Mouse (Mus musculus): ENCODE results near the gene Fhl1. TPM values are rescaled to one million over a fixed set of nuclear protein-coding genes. Genes with fewer than 3 reads are reported as not detected.

Fhl1 gene
- 10 to 100 TPM; 73.1 to 79.4 TPM for total RNA-seq (2021)
- long read RNA-seq, transcript Fhl1-206 (7 exons, 1,203 nt): minor isoform, 8 of 45 reads
- long read RNA-seq, transcript Fhl1-201 (7 exons, 2,356 nt): major isoform, 15 of 45 reads
- long read RNA-seq, transcript Fhl1-203 (8 exons, 2,770 nt): minor isoform, 5 of 45 reads
- long read RNA-seq, partial matches to known transcripts: 6 of 45 reads
- long read RNA-seq, other reads (novel, unspliced or antisense): 11 of 45 reads

DNA sequence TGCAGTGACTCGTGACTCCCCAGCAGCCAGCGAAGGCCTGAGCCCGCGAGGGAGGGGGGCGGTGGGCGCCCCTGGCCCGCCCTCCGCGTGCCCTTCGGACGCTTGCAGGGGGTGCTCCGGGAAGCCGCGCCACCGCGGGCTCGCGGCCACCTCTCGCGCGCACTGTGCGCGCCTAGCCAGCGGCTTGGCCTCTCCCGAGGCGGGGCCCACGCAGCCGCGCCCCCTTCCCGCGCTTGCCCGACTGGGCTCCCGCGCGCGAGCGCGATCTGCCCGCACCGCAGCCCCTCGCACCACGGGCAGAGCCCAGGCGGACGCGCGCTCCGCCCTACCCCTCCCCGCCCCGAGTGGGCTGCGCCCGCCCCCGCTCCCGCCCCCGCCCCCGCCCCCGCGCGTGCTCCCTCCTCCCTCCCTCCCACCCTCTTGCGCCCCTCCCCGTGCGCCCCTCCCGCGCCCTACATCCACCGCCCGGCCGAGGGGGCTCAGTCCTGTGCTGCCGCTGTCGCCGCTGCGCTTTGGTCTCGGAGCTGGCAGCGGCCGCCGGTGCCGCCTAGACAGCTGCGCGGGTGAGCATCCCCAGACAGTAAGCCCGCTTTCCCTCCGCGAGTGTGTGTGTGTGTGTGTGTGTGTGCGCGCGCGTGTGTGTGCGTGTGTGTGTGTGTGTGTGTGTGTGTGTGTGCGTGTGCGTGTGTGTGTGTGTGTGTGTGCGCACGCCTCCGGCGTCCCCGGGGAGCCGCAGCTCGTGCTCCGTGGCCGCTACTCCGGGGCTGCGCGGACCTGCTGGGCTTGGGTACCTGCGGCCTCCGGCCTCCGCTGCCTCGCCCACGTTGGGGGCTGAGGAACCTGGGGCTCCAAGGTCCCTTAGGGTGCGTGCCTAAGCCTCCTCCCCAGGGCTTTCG is at the start of gene Fhl1:
Fhl1 (plus strand) TSS at position 482 of the 896 bp plus-strand sequence.
- peak; percentile 36 to 47 for DNase-seq (ENCODE audit: low spot score in 2 of 2)

DNA sequence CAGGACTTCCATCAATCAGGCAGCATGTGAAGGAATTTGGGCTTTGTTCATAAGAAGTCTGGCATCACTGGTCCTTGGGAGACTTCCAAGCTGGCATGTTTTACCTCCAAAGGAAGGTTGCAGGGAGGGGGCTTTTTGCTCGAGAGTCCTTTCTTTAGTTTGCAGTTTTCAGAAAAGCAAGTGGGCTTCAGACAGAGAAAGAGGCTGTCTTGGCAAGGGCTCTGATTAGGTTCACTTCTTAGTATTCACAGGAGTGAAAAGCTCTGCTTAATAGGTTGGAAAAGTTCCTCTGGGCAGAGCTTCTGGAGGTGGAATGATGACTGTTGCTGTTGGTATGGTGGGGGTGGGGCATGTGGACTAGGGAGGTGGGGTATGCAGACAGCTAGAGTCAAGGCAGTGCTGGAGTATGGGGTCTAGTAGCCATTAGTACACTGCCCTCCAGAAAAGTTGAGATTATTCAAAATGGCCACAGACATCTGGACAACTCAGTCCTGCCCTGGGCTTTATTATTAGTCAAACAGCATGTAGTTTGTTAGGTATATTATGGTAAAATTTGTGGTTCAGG is 49.3 kb upstream of the Fhl1 start:
- DNase-seq (ENCODE audit: low spot score in 2 of 2): no peak

DNA sequence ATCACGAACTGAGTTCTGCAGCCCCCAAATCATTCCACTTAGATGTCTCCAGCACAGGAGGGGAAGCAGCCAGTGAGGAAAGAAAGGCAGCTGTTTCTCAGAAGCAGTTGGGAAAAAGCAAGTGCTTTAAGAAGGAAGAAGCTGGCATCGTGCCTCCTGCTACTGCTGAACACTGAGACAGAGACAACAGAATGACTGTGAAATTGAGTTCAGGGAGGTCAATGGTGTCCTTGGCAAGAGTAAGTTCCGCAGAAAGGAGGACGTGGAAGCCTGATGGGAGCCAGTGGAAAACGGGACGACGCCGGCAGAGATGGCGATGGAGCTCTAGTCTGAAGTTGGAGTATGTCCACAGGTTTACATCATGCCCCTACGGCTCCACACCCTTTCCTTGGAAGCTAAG is 48.1 kb upstream of the Fhl1 start:
- DNase-seq (ENCODE audit: low spot score in 2 of 2): no peak

DNA sequence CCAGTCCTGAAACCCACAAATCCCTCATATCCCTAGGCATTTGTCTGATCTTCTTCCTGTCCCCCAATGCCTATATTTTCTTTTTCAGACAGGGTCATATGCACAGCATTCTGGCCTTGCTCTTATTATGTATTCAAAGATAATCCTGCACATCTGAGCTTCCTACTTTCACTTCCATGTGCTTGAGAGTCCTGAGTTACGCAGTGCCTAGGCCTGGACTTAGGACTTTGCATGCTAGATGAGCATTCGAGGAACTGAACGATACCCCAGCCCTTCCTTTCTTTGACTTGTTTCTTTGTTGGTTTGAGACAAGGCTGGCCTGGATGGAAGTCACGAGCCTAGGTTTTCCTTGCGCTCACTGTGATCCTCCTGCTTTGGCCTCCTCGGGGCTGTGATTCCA is 39.0 kb upstream of the Fhl1 start:
- no peak for DNase-seq (ENCODE audit: low spot score in 2 of 2)

DNA sequence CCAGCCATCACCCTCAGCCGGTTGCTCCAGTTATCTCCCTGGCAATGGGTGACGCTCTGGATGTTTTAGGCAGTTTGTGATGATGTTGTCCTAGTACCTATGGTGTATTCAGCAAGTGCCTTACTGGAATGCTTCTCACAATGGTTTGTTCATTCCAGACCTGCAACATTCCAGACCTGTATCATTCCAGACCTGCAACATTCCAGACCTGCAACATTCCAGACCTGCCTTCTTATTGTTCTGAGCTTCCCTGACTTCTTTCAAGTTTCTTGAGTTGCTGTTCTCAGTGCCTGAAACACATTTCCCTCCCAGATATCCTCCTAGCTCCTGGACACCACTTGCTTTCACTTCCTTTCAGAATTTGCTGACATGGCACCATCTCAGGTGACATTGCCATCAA is 37.0 kb upstream of the Fhl1 start:
- DNase-seq (ENCODE audit: low spot score in 2 of 2): no peak

DNA sequence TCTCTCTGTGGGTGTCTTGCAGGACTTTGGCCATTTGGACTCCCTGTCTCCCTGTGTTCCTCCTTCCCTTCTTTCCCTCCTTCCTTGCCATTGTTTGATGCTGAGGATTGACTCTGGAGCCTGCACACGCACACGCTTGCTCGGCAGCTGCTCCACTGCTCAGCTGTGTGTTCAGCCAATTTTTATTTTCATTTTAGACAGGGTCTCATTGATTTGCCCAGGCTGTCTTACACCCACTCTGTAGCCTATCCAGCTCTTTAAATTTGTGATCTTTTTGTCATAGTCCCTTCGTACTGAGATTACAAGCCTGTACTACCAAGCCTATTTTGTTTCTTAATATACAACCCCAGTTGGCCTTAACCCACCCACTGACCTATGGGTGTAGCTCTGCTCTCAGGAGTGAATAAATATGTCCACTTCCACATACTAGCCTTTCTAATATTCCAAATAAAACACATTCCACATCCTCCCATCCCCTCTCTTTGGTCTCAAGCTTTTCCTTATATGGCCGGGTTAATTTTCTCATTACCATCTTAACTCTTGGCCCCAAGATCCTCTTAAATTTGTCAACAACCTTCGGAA is 34.3 kb upstream of the Fhl1 start:
- DNase-seq (ENCODE audit: low spot score in 2 of 2): no peak

DNA sequence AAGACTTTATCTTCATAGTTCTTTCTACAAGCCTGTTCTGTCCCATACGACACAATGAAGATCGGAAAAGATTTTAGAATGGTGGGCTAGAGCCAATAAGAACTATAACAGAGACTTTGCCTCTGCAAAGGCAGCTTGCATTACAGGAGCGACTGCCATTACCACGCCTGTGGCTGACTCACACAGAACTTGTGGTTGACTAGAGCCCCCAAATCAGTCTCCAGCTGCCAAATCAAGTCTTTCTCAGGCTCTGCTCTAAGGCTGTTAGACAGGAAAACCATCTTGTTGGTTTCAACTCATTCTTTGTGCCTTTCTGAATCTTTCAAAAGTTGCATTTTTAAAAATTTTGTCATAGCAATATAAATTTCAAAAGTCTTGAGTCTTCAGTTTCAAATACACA is 33.7 kb upstream of the Fhl1 start:
- no peak for DNase-seq (ENCODE audit: low spot score in 2 of 2)

DNA sequence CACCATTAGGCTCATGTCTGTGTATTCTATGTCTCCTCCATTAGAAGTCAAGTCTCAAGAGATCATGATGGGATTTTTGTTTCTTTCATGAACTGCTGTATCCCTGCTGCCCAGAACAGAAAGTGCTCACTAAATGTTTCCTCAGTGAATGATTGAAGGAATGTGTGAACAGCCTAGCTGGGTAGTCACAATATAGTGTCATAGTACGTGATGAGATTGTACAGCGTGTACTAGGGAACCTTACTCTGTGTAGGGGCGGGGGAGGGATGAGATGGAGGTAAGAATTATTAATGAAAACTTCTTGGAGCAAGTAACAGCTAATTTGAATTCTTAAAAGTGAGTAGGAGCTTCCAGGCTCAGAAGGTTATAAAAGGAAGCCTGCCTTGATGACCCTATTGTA is 30.3 kb upstream of the Fhl1 start:
- no peak for DNase-seq (ENCODE audit: low spot score in 2 of 2)

DNA sequence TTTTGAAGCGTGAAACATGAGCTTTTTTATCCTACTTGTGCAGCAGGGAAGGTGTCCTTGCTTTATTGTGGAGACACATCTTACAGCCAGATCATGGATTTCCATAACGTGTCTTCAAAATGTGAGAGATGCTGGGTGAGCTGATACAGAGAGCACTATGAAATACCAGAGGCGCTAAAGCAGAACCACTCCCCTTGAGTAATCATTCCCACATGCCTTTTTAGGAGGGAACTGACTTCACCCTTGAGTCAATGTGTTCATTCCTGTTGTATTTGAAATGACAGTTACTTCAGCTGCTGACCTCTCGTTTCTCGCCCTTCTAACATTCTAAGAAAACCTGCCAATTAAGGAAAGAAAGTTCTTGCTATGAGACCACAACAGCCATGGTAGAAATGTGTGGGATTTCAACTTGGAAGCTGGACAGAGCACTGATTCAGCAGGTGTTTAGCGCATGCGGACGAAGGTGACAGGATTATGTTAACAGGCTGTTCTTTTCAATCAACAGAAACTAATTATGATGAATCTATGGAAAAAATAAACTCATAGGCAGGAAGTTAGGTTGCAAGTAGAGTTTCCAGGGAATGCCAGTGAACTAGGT is 27.5 kb upstream of the Fhl1 start:
- no peak for DNase-seq (ENCODE audit: low spot score in 2 of 2)

DNA sequence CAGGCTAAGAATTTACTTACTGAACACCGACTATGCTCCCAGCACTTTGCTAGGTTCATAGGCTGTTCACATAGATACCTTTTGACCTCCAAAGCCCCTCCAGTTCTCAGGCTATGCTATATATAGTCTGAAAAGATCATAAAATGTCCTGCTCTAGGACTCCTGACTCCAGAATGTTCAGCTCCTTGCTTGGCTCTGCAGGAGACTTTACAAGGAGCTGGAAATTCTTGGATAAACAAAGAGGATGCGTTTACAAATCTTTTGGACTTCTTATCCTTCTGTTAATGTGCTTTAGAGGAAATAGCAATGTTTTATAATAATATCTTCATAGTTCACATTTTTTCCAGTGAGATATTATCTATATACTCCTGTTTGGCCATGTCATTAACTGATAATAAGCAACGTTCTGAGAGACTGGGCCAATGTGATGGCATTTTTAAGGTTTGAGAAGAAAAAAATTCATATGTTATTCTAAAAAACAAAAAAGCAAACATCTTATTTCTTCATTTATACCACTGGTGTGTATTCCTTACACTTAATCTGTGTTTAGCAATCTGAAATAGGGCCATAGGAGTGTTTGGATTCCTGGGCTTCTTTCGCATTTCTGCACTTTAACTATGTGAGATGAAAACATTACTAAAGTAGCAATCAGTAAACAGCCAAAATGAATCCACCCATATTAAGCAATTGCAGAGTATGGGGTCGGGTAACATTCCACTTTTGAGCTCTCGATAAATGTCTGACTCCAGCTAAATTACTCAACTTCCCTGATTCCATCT is 22.8 kb upstream of the Fhl1 start:
- no peak for DNase-seq (ENCODE audit: low spot score in 2 of 2)

DNA sequence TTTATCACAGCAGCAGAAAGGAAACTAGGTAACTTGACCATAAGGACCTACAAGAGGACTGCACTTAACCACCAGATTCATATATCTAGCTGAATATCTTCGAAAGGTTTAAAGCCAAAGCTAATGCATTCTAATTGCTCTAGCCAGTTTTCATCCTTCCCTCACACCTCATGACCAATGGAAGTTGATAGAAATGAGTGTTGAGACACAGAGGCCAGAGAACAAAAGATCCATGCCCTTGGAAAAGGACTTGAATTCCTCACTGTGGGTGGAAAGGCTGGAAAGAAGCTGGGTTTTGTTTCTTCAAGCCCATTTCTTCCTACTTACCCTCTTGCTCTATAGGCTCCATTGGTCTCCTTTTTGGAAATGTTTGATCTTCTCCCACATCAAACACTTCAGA is 21.1 kb upstream of the Fhl1 start:
- DNase-seq (ENCODE audit: low spot score in 2 of 2): no peak

DNA sequence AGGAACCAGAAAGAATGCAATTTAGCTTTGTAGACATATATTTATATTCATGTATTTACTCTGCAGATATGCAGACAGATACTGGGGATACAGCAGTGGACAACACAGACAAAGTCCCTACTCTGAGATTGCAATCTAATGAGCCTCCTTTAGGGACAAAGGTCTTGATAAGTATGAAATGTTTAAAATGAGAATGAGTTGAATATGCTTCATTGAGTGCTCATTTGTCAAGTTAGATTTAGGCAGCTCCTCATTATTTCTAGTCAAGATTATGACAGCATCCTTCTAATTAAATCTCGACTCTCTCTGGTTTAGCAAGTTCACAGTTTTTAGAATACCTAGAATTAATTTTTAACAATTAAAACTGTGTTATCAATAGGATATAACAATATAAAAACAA is 18.9 kb upstream of the Fhl1 start:
- DNase-seq (ENCODE audit: low spot score in 2 of 2): no peak

DNA sequence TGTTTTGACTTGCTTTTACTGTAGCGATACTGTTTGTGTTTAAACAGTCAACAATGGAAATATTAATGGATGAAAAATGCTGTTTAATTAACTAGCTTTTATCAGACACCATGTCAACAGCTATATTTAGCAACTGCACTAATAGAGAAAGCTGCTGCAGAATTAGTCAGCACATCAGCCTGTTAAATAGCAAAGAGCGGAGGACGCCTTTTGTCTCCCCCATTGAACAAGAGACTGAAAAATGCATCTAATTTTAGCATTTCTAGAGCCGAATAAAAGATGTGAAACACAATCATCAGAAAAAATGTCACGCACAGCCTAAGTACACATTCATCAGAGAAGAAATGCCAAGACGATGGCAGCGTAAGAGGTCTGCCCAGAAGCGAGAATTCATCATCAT is 9.0 kb upstream of the Fhl1 start:
- peak in 1 of 2 experiments; percentile 5 for DNase-seq (ENCODE audit: low spot score in 2 of 2)

DNA sequence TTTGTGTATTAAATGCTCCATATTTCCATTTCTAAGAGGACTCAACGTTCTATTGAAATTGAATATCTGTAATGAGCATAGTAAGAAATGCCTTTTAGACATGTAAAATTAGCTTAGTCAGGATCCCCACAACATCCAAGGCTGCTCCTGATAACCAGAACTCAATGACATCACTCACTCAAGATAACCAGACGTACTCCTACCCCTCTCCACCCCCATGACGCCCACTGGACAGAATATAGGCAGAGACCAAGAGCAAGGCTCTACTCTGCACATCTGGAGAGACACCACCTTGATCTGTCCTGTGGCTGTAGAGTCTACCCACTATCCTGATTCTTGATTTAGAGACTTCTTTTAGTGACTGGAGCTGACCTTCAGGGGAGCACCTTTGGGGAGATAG is 3.1 kb upstream of the Fhl1 start:
- no peak for DNase-seq (ENCODE audit: low spot score in 2 of 2)

DNA sequence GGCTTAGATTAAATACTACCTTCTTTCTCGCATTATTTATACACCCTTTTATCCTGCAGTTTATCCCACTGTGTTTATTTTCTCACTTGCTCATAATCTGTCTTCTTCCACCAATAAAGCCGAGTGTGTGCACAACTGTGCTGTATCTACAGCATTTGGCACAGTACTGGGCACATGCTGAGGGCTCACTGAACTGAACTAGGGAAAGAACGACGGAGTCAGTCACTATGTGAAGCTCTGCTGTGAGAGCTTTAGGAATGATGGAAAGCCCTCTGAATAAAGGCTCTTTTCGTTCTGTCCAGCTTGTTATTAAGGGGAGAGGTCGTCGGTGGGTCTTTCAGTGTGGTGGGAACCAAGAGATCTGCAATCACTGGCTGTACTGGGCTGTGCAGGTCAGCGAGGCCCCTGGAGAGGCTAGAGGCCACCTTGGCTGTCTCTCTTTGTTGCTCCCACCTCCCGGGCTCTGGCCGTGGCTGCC is 720 bp upstream of the Fhl1 start:
- DNase-seq (ENCODE audit: low spot score in 2 of 2): no peak

DNA sequence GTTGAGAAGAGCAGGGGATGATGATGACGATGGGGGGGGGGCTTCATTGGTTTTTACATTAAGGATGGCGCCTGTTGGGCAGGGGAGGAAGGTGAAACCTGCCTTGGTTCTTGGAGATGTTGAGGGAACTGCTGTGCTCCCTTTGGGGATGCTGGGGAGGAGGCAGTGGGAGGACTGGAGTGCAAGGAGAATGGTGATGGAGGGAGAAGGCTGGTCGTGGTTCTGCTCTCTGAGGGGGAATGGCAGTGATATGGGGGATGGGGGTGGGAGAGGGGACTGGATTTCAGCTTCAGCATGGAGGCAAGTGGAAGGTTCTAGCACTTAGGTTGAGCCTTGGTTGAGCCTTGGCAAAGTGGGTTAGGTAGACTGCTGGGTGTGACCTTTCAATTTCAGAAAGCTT is 814 bp downstream of the Fhl1 start:
- DNase-seq (ENCODE audit: low spot score in 2 of 2): no peak

DNA sequence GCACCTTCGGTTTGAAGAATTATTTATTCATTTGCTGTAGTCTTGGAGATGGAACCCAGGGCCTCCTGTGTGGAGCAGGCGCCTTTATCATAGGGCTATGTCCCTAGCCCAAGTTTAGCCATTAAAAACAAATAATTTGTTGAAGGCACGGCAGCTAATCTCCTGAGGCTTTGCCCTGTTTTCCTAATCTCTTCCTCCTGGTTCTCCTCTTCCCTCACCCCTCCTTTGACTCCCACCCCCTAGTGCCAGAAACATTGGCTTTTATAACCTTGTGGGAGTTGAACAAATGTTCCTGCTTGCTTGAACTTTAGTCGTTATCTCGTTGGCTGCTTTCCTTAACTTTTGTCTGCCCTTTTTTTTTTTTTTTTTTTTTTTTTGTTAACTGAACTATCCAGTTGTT is 2.8 kb downstream of the Fhl1 start:
- DNase-seq (ENCODE audit: low spot score in 2 of 2): no peak

DNA sequence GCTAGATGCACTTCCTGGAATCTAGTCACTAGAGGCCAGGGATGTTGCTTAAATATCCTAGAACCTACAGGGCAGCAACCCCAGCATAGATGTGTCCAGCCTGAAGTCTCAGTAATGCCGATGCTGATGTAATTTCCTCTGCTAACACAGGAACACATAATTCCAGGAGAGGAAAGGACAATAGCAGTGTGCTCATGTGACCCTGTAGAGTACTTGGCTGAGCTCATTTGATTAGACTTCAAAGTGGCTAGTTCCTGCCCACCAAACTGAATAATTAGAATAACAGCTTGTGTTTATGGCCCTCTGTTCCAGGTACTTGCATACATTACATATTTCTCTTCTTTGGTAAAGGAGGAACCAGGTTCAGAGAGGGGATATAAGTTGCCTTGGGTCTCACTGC is 4.6 kb downstream of the Fhl1 start:
- no peak for DNase-seq (ENCODE audit: low spot score in 2 of 2)

DNA sequence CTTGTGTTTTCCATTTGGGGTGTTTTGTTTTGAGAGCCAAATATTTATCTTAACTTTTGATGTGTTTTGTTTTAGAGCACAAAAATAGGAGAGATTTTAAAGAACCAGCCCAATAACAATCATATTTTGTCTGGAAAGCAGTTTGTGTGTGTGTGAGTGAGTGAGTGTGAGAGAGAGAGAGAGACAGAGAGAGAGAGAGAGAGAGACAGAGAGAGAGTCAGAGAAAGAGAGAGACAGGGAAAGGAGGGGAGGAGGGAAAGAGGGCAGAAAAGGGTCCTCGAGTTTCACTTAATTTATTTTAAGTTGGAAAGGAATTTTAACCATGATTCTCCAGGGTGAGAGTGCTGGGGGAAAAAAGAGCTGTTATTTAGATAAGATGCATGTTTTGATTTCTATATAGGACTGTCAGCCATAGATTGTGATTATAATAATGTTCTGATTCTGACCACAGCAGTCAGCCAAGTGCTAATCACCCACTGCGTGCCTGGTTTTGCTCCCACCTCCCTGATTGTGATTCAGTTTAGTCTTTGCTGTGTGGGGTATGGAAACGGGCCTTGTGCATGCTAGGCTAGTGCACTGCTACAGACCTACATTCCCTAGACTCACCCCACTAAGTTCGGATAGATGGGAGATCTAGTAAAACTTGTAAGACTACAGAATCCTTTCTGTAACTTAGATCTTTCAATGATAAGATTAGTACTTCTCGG is 6.4 kb downstream of the Fhl1 start:
- DNase-seq (ENCODE audit: low spot score in 2 of 2): no peak

DNA sequence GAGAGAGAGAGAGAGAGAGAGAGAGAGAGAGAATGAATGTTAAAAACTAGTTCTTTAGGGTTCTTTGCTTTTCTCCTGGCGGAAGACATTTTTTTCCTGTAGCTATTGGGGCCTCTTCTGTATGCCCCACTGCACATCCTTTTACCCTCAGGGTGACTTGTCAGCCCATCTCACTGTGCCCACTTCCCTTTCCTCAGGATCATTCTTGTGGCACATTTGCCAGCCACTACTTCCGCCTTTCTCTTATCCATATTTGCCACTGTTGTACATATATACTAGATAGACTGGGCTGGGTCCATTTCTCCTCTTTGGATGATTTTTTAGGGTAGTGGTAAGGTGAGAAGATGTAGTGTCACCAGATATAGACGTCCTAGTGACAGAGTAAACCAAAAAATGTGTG is 9.8 kb downstream of the Fhl1 start:
- no peak for DNase-seq (ENCODE audit: low spot score in 2 of 2)

Measured in layer of hippocampus, adult 18-20 months (tissue).